Mouse (Mus musculus): ENCODE data around the gene Lypd5.
"Not testable (repeated sequence)": the region's sequence is repeated elsewhere in the genome, so short reads cannot be mapped to it uniquely, and the experiment has no call there.

The Lypd5 gene

DNA sequence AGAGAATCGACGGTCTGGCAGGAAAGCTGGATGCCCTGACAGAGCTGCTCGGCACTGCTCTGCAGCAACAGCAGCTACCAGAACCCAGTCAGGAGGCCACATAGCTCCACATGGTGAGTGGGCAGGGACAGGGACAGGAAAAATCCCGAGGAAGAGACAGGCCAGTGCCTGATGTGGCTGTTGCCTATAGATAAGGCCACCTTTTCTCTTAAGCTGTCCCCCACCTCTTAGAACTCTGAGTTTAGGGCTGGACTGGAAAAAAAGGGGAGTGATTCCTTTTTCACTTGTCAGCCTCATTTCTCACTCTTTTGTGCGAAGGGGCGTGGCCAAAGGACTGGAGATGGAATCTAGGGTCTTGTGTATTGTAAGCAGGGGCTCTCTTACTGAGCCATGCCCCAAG lies 35.1 kb downstream of the Lypd5 start:
- DNase-seq (ENCODE audit: low spot score): no peak

DNA sequence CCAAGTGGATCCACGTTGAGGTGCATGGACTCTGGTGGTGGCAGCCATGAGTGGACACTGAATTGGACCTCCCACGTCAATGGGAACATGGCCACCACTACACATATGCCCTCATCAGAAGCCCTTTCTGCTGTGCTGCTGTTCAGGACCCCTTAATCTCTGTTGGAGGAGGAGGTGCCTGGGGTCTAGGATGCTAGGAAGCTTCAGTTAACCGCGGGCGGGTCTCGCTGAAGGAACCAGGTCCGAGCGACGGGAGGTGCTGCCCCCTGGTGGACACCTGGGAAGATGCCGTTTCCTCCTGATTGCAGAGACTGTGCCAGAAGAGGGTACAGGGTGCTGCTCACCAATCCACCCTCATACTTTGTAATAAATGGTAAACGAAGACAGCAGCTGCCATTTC lies 35.8 kb downstream of the Lypd5 start:
- peak; percentile 81 for DNase-seq (ENCODE audit: low spot score)

DNA sequence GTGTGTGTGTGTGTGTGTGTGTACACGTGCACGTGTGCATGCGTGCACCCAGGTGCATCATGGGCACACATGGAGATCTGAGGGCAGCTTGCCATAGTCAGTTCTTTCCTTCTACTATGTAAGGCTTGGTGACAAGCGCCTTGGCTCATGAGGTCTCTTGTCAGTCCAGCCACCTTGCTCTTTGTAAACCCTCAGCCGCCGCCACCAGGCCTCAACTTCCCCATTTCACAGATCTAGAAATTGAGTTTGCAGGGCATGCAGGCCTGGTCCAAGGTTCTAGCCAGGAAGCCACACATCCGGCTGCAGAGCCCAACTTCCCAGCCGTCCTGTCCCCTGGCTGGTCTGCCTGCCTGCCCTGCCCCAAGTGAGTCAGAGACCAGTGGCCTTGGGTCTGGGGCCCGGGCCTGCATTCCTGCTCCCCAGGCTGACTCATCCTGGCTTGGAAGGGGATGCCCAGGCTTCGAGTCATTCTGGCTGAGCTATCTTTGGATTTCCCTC lies 38.1 kb downstream of the Lypd5 start:
- no peak for DNase-seq (ENCODE audit: low spot score)

DNA sequence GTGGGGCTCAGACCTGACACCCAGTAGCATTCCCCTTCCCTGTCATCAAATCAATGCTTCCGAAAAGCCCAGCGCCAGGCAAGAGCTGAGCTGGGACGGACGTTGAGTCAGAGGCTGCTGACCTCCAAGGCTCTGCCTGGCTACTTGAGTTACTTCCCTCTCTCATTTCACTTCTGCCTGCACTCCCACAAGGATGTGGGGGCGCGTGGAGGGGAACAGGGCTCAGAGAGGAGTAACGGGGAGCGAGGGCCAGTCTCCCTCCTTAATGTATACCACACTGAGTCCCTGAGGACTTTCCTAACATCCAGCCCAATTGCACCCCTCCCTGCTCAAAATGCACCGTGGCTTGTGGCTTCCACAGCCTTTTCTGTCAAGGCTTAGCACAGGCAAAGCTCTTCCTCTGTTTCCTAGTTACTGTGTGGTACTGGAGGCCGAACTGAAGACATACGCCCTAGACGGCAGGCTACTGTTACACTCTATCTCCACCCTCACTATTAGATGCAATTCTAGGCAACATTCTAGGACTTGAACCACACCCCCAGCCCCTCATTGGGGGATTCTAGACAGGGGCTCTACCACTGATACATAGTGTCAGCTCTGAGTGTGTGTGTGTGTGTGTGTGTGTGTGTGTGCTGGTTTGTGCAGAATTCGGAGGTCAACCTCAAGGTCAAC lies 40.7 kb downstream of the Lypd5 start:
- DNase-seq (ENCODE audit: low spot score): no peak

DNA sequence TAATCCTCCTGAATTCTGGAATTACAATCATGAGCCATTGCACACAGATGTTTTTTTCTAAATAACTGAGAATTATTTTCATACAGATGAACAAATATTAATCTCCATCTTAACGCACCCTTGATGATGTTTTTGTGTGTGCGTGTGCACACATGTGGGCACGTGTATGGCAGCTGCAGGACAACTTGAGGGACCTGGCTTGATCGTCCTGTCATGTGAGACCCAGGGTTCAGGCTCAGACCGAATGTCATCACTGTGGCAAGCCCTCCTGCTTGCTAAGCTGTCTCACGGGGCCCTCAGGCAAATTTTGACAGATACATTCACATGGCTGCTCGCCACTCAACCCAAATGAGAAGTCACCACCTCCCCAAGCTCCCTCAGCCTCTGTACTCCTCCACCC lies 41.5 kb downstream of the Lypd5 start:
- no peak for DNase-seq (ENCODE audit: low spot score)

- DNase-seq (ENCODE audit: low spot score): peak; percentile 75
Observed at GRCm38 (mm10) chr7:24391077-24391476, 42.1 kb downstream of the Lypd5 start.

GRCm38 (mm10) chr7:24391687-24392086 lies 42.7 kb downstream of the Lypd5 start:
- no peak for DNase-seq (ENCODE audit: low spot score)

DNA sequence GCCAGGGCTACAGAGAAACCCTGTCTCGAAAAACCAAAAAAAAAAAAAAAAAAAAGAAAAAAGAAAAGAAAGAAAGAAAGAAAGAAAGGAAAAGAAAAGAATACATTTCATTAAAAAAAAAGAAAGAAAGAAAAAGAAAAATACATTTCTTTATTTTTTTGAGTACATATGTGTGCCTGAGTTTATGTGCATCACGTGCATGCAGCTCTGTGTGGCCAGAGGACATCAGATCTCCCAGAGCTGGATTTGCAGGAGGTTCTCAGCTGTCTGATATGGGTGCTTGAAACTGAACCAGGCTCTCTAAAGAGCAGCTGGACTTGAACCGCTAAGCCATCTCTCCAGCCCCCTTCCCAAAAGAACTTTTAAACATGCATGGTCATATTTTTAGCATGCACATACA lies 45.1 kb downstream of the Lypd5 start:
- no peak for DNase-seq (ENCODE audit: low spot score)

- DNase-seq (ENCODE audit: low spot score): no peak
Observed at GRCm38 (mm10) chr7:24394475-24395161, 45.6 kb downstream of the Lypd5 start.

DNA sequence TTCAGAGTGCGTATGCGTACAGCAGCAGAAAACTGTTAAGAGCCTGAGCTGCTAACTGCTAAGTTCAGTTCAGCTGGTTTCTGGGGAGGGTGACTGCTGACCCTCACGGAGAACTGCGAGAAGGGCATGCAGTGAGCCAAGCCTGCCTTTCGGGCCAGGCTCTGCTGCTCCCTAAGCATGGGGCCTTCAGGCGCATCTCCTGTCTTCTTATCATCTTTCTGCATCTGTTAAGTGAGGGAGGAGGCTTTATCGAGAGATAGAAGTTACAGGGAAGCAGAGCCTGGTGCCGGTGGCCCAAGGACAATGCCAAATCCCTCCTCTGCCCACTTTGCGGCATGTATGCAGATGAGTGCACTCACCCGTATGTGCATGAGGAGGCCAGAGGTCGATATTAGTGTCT lies 47.8 kb downstream of the Lypd5 start:
- no peak for DNase-seq (ENCODE audit: low spot score)

- DNase-seq (ENCODE audit: low spot score): no peak
Observed at GRCm38 (mm10) chr7:24398364-24398913, 49.4 kb downstream of the Lypd5 start.

DNA sequence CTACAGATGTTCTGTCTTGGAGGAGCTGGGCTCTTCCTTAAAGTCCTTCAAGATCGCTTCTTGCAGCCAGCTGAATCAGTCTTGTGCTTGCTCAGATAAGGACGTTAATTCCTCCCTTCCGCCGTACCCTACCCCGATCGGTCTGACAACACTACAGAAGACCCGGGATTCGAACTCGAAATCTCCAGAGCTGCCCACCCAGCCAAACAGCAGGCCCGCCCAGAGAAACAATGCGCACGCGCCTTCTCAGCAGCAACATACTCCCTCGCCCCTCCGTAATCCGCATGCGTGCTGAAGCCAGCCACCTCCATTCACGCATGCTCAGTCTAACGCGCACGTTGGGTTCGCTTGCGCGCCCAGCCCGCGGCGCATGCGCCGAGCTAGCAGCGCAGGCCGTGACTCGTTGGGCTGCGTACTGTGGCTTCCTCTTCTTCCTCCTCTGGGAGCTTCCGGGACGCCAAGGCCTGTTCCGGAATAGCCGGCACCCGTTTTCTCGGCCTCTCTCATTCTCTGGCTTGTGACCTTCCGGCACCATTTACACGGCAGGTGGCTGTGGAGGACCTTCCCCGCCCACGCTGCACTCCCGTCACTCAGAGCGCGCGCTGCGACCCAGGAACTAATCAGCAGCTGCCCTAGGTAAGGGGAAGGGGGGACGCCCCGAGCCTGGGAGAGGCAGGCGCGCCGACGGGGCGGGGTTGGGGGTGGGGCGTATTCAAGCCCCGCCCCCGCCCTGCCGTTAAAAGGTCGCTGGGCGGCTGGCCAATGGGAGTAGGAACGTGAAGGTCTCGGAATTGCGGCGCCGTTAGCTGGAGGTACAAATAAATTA lies 50.5 kb downstream of the Lypd5 start, which contains the start of gene Smg9:
TSS of gene Smg9 (plus strand) at position 364 of the 826 bp plus-strand sequence.
- peak; percentile 99 for DNase-seq (ENCODE audit: low spot score)

DNA sequence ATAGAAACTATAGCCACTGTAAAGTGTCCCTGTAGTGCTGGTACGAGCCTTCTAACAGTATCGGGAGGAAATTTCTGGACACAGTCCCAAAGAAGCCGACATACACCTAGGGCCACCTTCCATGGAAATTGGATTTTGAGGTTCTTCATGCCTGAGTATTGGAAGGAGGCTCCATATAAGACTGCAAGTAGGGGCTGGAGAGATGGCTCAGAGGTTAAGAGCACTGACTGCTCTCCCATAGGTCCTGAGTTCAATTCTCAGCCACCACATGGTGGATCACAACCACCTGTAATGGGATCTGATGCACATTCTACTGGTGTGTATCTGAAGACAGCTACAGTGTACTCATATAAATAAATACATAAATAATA lies 51.1 kb downstream of the Lypd5 start:
- DNase-seq (ENCODE audit: low spot score): no peak

- DNase-seq (ENCODE audit: low spot score): not testable (repeated sequence)
Observed at GRCm38 (mm10) chr7:24400489-24400888, 51.5 kb downstream of the Lypd5 start.

- no peak for DNase-seq (ENCODE audit: low spot score)
Observed at GRCm38 (mm10) chr7:24402851-24403250, 53.9 kb downstream of the Lypd5 start.
